Comparison of ENCODE assay signal across 8 mouse cellular contexts in the genomic region with DNA sequence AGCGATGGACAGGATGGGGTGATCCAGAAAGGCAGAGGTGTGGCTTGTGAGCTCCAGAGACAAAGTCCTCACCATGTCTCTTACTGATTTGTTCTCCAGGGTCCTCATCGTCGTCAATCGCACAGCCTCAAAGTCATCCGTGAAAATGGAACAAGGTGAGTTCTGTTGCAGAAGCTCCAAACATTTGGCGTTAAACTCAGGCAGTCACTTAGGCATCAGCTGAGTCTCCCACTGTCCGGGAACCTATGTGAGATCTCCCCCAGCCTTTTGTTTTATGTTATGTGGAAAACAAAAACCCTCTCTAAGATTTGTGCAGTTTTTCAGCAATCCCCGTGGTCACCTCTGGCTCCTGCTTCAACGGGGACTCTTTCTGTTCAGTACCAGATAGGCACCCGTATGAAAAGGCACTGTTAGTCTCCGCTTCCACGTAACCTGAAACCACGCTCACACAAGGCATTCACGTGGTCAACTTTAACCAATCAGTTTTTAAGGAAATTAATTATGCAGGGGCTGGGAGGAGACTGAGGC. TPM values are rescaled to one million over a fixed set of nuclear protein-coding genes. Genes with fewer than 3 reads are reported as not detected.
DNase-seq lines count a peak whose midpoint lies in the region; ATAC-seq and TF ChIP-seq lines count a peak whose summit lies in the region.

No protein-coding gene starts in this region.

- peak overlapping the region; percentile 13; the same call in 1 of the 2 replicates for H3K9ac ChIP-seq in kidney, embryonic 14.5 days (ENCODE audit: low read depth, low read length)
- H3K9ac ChIP-seq in heart, embryonic 15.5 days = peak overlapping the region; percentile 37; the same call in 1 of the 2 replicates
- peak overlapping the region; percentile 44; the same call in 1 of the 2 replicates for H3K9ac ChIP-seq in liver, embryonic 14.5 days (replicated peaks)

- WGBS in kidney, embryonic 14.5 days = 31% methylated on average over 14 of the region's 14 CpGs
- WGBS in heart, embryonic 15.5 days = 19% methylated on average over 14 of the region's 14 CpGs
- WGBS in liver, embryonic 14.5 days (ENCODE audit: insufficient replicate concordance) = 17% methylated on average over 14 of the region's 14 CpGs
- WGBS in small intestine, adult 2 months = 20% methylated on average over 14 of the region's 14 CpGs

- H3K4me2 ChIP-seq in kidney, embryonic 14.5 days (replicated peaks; ENCODE audit: low read depth, low read length) = peak overlapping the region; percentile 29
- H3K4me2 ChIP-seq in heart, embryonic 15.5 days = peak overlapping the region; percentile 57
- H3K4me2 ChIP-seq in liver, embryonic 14.5 days (ENCODE audit: low read depth) = peak overlapping the region; percentile 58

- no peak for TF ChIP-seq CTCF in liver, embryonic 14.5 days (IDR thresholded peaks at IDR 0.05; ENCODE audit: low read depth)
- no peak for TF ChIP-seq CTCF in small intestine, adult 2 months (IDR thresholded peaks at IDR 0.05; ENCODE audit: extremely low read depth, insufficient read length, insufficient replicate concordance, low read depth, low read length)

- no peak for TF ChIP-seq POLR2A in small intestine, adult 2 months (IDR thresholded peaks at IDR 0.05; ENCODE audit: low read depth, low read length)

- peak; percentile 79; the same call in 1 of the 2 replicates for ATAC-seq in kidney, embryonic 14.5 days (ENCODE audit: low FRiP score, low TSS enrichment)
- ATAC-seq in heart, embryonic 15.5 days (replicated peaks; ENCODE audit: insufficient number of reproducible peaks, insufficient read depth, low FRiP score, low read depth) = peak; percentile 83
- ATAC-seq in liver, embryonic 14.5 days (ENCODE audit: insufficient read depth) = peak; percentile 76; the same call in 1 of the 2 replicates

- no peaks in the 10 kb centered on the region for H3K36me3 ChIP-seq in kidney, embryonic 14.5 days (ENCODE audit: control insufficient read depth, insufficient read depth, low read length)
- no peaks in the 10 kb centered on the region for H3K36me3 ChIP-seq in heart, embryonic 15.5 days
- H3K36me3 ChIP-seq in liver, embryonic 14.5 days (replicated peaks; ENCODE audit: control insufficient read depth, insufficient read depth, low read depth) = no peaks in the 10 kb centered on the region
- no peaks in the 10 kb centered on the region for H3K36me3 ChIP-seq in small intestine, adult 2 months (ENCODE audit: control insufficient read depth, insufficient read depth, low read length)

- H3K27ac ChIP-seq in kidney, embryonic 14.5 days (ENCODE audit: low read depth, low read length) = no peak overlapping the region
- H3K27ac ChIP-seq in heart, embryonic 15.5 days = no peak overlapping the region
- H3K27ac ChIP-seq in liver, embryonic 14.5 days = no peak overlapping the region
- peak overlapping the region; percentile 66 for H3K27ac ChIP-seq in small intestine, adult 2 months (ENCODE audit: insufficient read depth, low read depth, low read length)

- H3K4me1 ChIP-seq in kidney, embryonic 14.5 days (ENCODE audit: control insufficient read depth, insufficient read depth, low read length) = peaks cover 3% of the 10 kb centered on the region; the same call in 1 of the 2 replicates
- H3K4me1 ChIP-seq in heart, embryonic 15.5 days (replicated peaks) = peaks cover 5% of the 10 kb centered on the region
- H3K4me1 ChIP-seq in liver, embryonic 14.5 days (replicated peaks; ENCODE audit: control insufficient read depth in 2 of 2, insufficient read depth in 2 of 2, low read length in 1 of 2) = peaks cover 0 to 22% of the 10 kb centered on the region in 2 experiments; a peak in 2 of 4 replicates
- no peaks in the 10 kb centered on the region; the same call in 1 of the 2 replicates for H3K4me1 ChIP-seq in small intestine, adult 2 months (ENCODE audit: control insufficient read depth, insufficient read depth, insufficient read length, low read length)

- no peaks in the 10 kb centered on the region for H3K27me3 ChIP-seq in kidney, embryonic 14.5 days (ENCODE audit: control insufficient read depth, insufficient read depth, low read length)
- no peaks in the 10 kb centered on the region for H3K27me3 ChIP-seq in heart, embryonic 15.5 days
- H3K27me3 ChIP-seq in liver, embryonic 14.5 days (ENCODE audit: control insufficient read depth, insufficient read depth, low read length) = no peaks in the 10 kb centered on the region
- no peaks in the 10 kb centered on the region for H3K27me3 ChIP-seq in small intestine, adult 2 months (ENCODE audit: control insufficient read depth, insufficient read depth, low read length)

- no peaks in the 10 kb centered on the region for H3K9me3 ChIP-seq in kidney, embryonic 14.5 days (ENCODE audit: control insufficient read depth, low read length)
- H3K9me3 ChIP-seq in heart, embryonic 15.5 days (replicated peaks) = no peaks in the 10 kb centered on the region
- H3K9me3 ChIP-seq in liver, embryonic 14.5 days (ENCODE audit: control insufficient read depth, low read length) = no peaks in the 10 kb centered on the region

- no peak for TF ChIP-seq EP300 in liver, embryonic 14.5 days (IDR thresholded peaks at IDR 0.05; ENCODE audit: low read depth)

- DNase-seq in kidney, adult 11 months = no peak
- peak; percentile 77 for DNase-seq in c-Kit-positive CD71-positive TER-119-negative erythroid progenitor cells, embryonic 14.5 days (ENCODE audit: low read depth)
- peak in 1 of 3 experiments; percentile 72 for DNase-seq in liver, embryonic 14.5 days (ENCODE audit: low read depth in 3 of 3, low spot score in 3 of 3)
- DNase-seq in spleen, postnatal 14 days (ENCODE audit: low spot score in 2 of 2) = no peak
- DNase-seq in urinary bladder, postnatal 25 days (ENCODE audit: low spot score) = no peak

- H3K4me3 ChIP-seq in kidney, embryonic 14.5 days (ENCODE audit: low read length) = peak overlapping the region; percentile 12; the same call in 1 of the 2 replicates
- peak overlapping the region; percentile 40 for H3K4me3 ChIP-seq in heart, embryonic 15.5 days
- H3K4me3 ChIP-seq in liver, embryonic 14.5 days (ENCODE audit: insufficient read depth in 1 of 2, low read depth in 2 of 2, low read length in 2 of 2) = peak overlapping the region; percentile 31 to 67
- H3K4me3 ChIP-seq in small intestine, adult 2 months (ENCODE audit: low read depth, low read length) = peak overlapping the region; percentile 63

RNA-seq across cellular contexts. Expression of a gene that starts 6.7 kb away (rescaled TPM):
- 32.1 and 36.7 TPM in 2 replicates for polyA plus RNA-seq in kidney, embryonic 14.5 days (2014; fragmentation: Nextera tagmentation; extraction: Ambion mirVana)
- 0.45 and 1.4 TPM in 2 replicates for polyA plus RNA-seq in heart, embryonic 15.5 days (2015; fragmentation: Nextera tagmentation; extraction: Ambion mirVana)
- polyA plus RNA-seq in liver, embryonic 14.5 days (2012; rRNA removed) = 0.11 and 0.17 TPM in 2 replicates
- polyA plus RNA-seq in liver, embryonic 14.5 days (2014; fragmentation: Nextera tagmentation; extraction: Ambion mirVana) = 0.10 and 0.15 TPM in 2 replicates
- polyA plus RNA-seq in small intestine, adult 2 months (2012; rRNA removed) = 2.5 and 23.9 TPM in 2 replicates

RNA-seq across cellular contexts. Expression of a gene that starts 27.5 kb away (rescaled TPM):
- polyA plus RNA-seq in kidney, embryonic 14.5 days (2014; fragmentation: Nextera tagmentation; extraction: Ambion mirVana) = 85.3 and 89.4 TPM in 2 replicates
- 82.3 and 83.6 TPM in 2 replicates for polyA plus RNA-seq in heart, embryonic 15.5 days (2015; fragmentation: Nextera tagmentation; extraction: Ambion mirVana)
- 16.0 and 23.7 TPM in 2 replicates for polyA plus RNA-seq in liver, embryonic 14.5 days (2012; rRNA removed)
- 32.7 and 34.4 TPM in 2 replicates for polyA plus RNA-seq in liver, embryonic 14.5 days (2014; fragmentation: Nextera tagmentation; extraction: Ambion mirVana)
- polyA plus RNA-seq in small intestine, adult 2 months (2012; rRNA removed) = 10.4 and 14.9 TPM in 2 replicates

RNA-seq across cellular contexts. Expression of a gene that starts 53.6 kb away (rescaled TPM):
- 0.88 and 1.2 TPM in 2 replicates for polyA plus RNA-seq in kidney, embryonic 14.5 days (2014; fragmentation: Nextera tagmentation; extraction: Ambion mirVana)
- polyA plus RNA-seq in heart, embryonic 15.5 days (2015; fragmentation: Nextera tagmentation; extraction: Ambion mirVana) = 3.1 and 3.4 TPM in 2 replicates
- 3.0 and 4.9 TPM in 2 replicates for polyA plus RNA-seq in liver, embryonic 14.5 days (2012; rRNA removed)
- polyA plus RNA-seq in liver, embryonic 14.5 days (2014; fragmentation: Nextera tagmentation; extraction: Ambion mirVana) = 8.1 and 9.7 TPM in 2 replicates
- polyA plus RNA-seq in small intestine, adult 2 months (2012; rRNA removed) = 5.7 and 11.2 TPM in 2 replicates

RNA-seq across cellular contexts. Expression of a gene that starts 53.9 kb away (rescaled TPM):
- polyA plus RNA-seq in kidney, embryonic 14.5 days (2014; fragmentation: Nextera tagmentation; extraction: Ambion mirVana) = 0.16 TPM in 1 of 2 replicates, not detected in the other
- 0.13 and 0.25 TPM in 2 replicates for polyA plus RNA-seq in heart, embryonic 15.5 days (2015; fragmentation: Nextera tagmentation; extraction: Ambion mirVana)
- 0.12 and 0.28 TPM in 2 replicates for polyA plus RNA-seq in liver, embryonic 14.5 days (2012; rRNA removed)
- 0.33 and 0.58 TPM in 2 replicates for polyA plus RNA-seq in liver, embryonic 14.5 days (2014; fragmentation: Nextera tagmentation; extraction: Ambion mirVana)
- polyA plus RNA-seq in small intestine, adult 2 months (2012; rRNA removed) = 5.5 and 8.5 TPM in 2 replicates

Comparison
In these comparisons a context has a peak if more than half of its experiments do, and no peak if none do; other contexts are left out.
1. H3K4me3 ChIP-seq: peak in every context shown above with its lines; median percentile 63 in small intestine, adult 2 months; 49 in liver, embryonic 14.5 days; 40 in heart, embryonic 15.5 days; 12 in kidney, embryonic 14.5 days.